Mouse (Mus musculus) cortical plate, adult 2 months (tissue): ENCODE measurements around the gene Timm8a1.

Experiments used
- CTCF ChIP-seq: fragments of 200-500 bp; IDR thresholded peaks from 2 replicates; pipeline ENCODE4 v1.5.1; 2011; ENCODE audit warnings: mild to moderate bottlenecking, control low read depth, low read length; ENCODE audit not compliant: insufficient read depth; ENCODE audit errors: extremely low read depth
- POLR2A ChIP-seq: fragments of 200-500 bp; IDR thresholded peaks from 2 replicates; pipeline ENCODE4 v1.6.1; 2011; ENCODE audit warnings: mild to moderate bottlenecking, low read length, control low read depth; ENCODE audit not compliant: insufficient read depth; ENCODE audit errors: extremely low read depth

DNA sequence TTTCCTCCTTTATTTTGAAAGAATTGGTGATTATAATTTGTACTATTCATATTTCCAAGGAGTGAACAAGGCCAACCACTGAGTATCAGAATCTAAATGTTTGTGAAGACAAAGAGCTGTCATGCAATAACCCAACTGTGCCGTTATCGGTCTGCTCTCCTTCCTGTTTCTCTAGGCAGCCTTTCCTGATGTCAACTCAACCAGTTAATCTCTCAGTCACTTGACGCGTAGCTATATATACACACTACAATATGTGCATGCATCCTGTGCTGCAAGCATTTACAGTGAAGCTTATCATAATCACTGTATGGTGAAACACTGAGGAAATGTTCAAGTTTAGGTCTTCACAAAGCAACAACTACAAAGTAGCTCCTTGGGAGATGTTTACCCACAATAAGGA lies 22.7 kb upstream of the Timm8a1 start:
- no peak for TF ChIP-seq CTCF
- no peak for TF ChIP-seq POLR2A
